Mouse (Mus musculus): ENCODE data around the gene Raph1.

DNA sequence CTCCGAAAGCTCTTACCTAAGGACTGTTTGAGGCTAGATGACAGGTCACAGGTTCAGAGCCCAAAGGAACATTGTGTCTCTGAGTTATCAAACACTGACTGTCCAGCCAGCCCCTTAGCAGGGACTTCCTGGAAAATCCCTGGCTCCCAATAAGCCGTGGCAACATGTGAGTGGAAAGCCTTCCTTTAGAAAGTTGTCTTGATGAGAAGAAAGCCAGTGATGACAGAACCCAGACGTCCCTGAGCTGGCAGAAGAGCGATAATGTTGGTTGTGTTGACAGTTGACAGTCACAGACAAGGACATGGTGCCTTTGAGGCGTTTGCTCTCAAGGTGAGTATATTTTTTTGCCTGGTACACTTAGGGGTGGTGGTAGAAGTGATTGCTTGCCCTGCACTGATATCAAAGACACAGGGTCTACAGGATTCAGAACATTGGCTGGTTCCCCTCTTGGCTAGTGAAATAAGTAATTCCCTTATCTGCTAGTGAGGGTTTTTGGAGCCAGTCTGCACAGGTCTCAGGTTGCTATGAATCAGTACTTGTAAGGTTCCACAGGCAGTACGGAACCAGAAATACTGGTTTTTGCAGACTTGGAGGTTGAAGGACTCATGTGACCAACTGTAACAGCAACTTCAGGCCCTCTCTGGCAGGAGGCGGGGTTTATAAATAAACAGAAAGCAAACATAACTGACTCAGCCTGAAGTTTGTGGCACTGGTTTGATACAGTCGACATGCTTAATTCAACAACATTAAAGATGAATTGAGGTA is 42.3 kb upstream of the Raph1 start:
- TF ChIP-seq CTCF (IDR thresholded peaks at IDR 0.05; ENCODE audit: control insufficient read depth, insufficient read depth, insufficient replicate concordance, low read depth, low read length): no peak
- no peak for TF ChIP-seq POLR2A (IDR thresholded peaks at IDR 0.05; ENCODE audit: control insufficient read depth, low read depth, low read length)
